Mouse (Mus musculus) liver, adult (tissue): Measurements from ENCODE around the gene Pou3f3.

Experiments used
- GATA4 ChIP-seq: IDR thresholded peaks from 2 replicates; pipeline ENCODE4 v1.6.1; 2014; ENCODE audit warnings: mild to moderate bottlenecking, low read length; ENCODE audit not compliant: insufficient replicate concordance

Pou3f3 gene

DNA sequence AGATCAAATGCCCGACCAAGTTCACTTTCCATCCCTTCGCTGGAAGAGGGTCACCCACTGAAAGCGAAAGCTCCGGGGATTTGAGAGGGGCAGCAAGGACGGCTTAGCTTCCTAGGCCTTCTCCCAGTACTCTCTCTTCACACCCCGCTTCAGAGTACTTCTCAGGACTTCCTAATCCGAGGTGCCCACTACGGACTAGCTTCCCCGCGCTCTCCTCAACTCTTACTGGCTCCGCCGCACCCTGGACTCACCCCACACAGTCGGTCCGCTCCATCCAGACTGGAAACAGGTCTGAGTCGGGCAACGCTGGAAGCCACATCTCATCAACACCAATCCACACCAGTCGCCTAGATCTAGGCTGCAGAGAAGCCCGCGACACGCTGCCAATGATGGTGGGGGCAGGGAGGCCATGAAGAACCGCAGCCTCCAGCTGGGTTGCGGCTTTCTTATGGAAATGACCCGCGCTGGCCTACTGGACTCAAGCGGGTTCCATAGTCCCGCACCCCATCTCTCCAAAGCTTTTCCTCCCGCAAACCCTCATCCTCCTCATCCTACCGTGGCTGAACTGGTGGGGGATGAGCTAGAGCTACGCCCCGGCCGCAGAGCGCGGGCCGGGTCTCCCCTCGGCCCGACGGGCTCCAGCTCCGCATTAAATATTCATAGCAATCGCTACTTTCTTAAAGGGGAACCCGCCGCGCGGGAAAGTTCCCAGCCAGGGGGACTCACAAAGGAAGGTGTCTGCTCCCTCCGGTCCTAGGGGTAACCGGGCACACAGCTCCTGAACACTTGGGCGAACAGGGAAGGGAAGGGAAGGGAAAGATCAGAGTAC lies 17.8 kb downstream of the Pou3f3 start:
- no peak for TF ChIP-seq GATA4

DNA sequence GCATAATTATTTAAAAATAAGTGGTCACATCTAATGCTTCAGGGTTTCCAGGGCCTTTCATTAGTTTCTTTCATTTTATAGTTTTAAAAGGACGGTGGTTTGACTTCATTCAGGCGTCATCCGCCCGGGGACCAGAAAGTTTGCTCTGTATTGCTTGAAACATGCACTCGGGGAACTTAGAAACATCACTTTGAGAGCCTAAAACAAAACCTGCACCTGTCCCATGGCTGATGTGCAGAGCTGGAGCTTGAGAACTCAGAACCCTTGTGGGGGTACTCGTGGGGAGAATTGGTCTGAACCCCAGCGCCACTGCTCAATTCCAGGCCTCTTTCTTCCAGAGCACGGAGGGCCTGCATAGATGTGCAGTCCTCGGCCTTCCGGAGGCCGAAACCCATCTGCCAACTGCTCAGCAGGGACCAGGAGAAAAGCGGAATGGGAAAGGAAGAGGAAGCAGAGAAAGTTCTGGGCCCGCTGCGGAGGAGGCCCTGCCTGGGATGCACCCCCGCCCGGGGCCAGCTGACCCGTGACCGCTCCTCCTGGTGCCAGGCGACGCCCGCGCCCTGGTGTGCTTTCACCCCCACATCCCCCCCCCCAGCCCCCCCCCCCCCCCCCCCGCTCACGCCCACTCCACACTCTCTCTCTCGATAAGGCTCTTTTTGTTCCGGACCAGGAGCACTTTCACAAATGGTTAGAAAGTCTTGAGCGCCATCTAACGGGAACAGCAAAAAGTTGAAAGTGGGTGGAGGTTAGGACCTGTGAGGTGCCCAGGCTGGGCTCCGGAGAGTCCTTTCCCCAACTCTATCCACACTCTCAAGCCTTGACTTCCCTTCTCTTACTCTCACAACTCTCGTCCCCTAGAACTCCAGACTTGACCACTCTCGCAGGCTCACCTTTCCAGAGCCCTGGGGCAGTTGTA lies 18.7 kb downstream of the Pou3f3 start:
- no peak for TF ChIP-seq GATA4

DNA sequence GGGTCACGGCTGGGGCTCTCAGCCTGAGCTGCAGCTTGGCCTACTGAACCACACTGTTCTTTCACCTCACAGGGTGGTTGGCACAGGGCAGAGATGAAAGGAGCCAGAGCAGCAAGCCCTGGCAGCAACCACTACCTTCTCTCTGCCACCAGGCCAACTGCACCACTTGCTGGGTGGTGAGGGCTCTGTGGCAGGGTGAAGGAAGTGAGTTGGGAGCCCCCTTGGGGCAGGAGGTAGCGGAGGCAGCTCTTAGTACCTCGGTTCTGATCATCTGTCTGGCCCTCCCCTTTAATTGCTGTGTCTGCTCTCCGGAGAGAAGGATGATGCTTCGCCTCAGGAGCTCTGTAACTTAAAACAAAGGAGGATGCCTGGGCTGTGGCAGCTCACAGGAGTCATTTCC lies 23.0 kb downstream of the Pou3f3 start:
- no peak for TF ChIP-seq GATA4

GRCm38 (mm10) chr1:42721353-42721752 lies 25.8 kb downstream of the Pou3f3 start:
- no peak for TF ChIP-seq GATA4

- no peak for TF ChIP-seq GATA4
Observed at GRCm38 (mm10) chr1:42723769-42724300, 28.3 kb downstream of the Pou3f3 start.

GRCm38 (mm10) chr1:42724881-42725280 lies 29.3 kb downstream of the Pou3f3 start:
- no peak for TF ChIP-seq GATA4

DNA sequence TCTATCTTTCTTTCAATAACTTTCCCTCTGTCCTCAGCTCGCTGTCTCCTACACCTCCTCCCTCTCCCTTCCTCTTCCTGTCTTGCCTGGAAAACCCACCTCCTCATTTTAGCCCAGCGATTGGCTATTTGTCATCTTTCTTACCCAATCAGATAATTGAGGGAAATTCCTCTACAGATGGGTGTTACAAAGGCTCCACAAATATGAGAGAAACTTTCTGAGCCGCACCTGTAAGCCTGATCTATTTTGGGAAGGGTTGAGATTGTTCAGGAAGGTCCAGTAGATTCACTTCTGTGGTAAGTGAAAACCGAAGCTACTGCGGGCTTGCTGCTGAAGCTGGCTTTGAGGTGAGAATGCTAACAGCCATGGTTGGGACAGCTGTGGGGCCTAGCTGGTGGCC lies 31.6 kb downstream of the Pou3f3 start:
- TF ChIP-seq GATA4: no peak

GRCm38 (mm10) chr1:42727676-42728075 lies 32.1 kb downstream of the Pou3f3 start:
- no peak for TF ChIP-seq GATA4

- TF ChIP-seq GATA4: no peak
Observed at GRCm38 (mm10) chr1:42741383-42742241, 46.0 kb downstream of the Pou3f3 start.

- TF ChIP-seq GATA4: no peak
Observed at GRCm38 (mm10) chr1:42742242-42742560, 46.6 kb downstream of the Pou3f3 start.

DNA sequence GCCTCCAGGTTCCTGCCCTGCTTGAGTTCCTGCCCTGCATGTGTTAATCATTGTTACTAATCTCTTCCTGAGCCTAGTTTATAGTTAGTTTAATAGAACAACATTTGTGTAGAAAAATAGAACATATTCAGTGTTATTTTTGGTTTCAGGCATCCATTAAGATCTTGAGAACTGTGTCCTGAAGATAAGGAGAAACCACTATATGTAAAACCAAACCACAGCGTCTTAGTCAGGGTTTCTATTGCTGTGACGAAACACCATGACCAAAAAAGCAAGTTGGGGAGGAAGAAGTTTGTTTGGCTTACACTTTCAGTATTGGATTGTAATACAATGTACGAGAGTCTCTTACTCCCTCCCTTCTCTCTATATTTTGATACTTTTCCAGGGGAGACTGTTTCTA lies 49.5 kb downstream of the Pou3f3 start:
- TF ChIP-seq GATA4: no peak

GRCm38 (mm10) chr1:42749536-42750292 lies 54.1 kb downstream of the Pou3f3 start:
- no peak for TF ChIP-seq GATA4
